Mouse (Mus musculus) liver, embryonic 11.5 days (tissue): ENCODE results near the gene Pdk2. TPM values are rescaled to one million over a fixed set of nuclear protein-coding genes. Genes with fewer than 3 reads are reported as not detected.

Experiments
- ATAC-seq: fragments of 200-750 bp; cut with Nextera tagmentation; replicated peaks from 2 replicates; pipeline ENCODE4 v1.8.0; 2017; ENCODE audit warnings: moderate number of reproducible peaks, mild to moderate bottlenecking, moderate TSS enrichment, moderate library complexity; ENCODE audit not compliant: low FRiP score
- DNase-seq: peaks from one replicate; pipeline ENCODE4 v3.0.0-alpha.2; 2017; ENCODE audit warnings: low spot score
- H3K27ac ChIP-seq: fragments of 300-500 bp; sonication (generic); 2 replicates; pipeline ENCODE4 v1.5.1; 2014; ENCODE audit warnings: mild to moderate bottlenecking, low read depth, low read length, control low read depth
- H3K27me3 ChIP-seq: fragments of 300-500 bp; sonication (generic); replicated peaks from 2 replicates; pipeline ENCODE4 v1.6.1; 2014; ENCODE audit warnings: low read length, mixed read lengths; ENCODE audit not compliant: control insufficient read depth, insufficient read depth
- H3K36me3 ChIP-seq: fragments of 300-500 bp; sonication (generic); 2 replicates; pipeline ENCODE4 v1.6.1; 2014; ENCODE audit warnings: mild to moderate bottlenecking, low read length, moderate library complexity, mixed read lengths; ENCODE audit not compliant: control insufficient read depth, insufficient read depth
- H3K4me1 ChIP-seq: fragments of 300-500 bp; sonication (generic); replicated peaks from 2 replicates; pipeline ENCODE4 v1.6.1; 2014; ENCODE audit warnings: low read length, mixed read lengths; ENCODE audit not compliant: control insufficient read depth, insufficient read depth
- H3K4me2 ChIP-seq: fragments of 300-500 bp; sonication (generic); 2 replicates; pipeline ENCODE4 v1.6.1; 2014; ENCODE audit warnings: mild to moderate bottlenecking, control low read depth, moderate library complexity
- H3K4me3 ChIP-seq: fragments of 300-500 bp; sonication (generic); 2 replicates; pipeline ENCODE4 v1.5.1; 2014; ENCODE audit warnings: low read depth, low read length, control low read depth
- H3K9ac ChIP-seq: fragments of 300-500 bp; sonication (generic); 2 replicates; pipeline ENCODE4 v1.6.1; 2014; ENCODE audit warnings: low read depth, low read length, control low read depth
- H3K9me3 ChIP-seq: fragments of 300-500 bp; sonication (generic); 2 replicates; pipeline ENCODE4 v1.6.1; 2016; ENCODE audit warnings: low read length, inconsistent platforms, mixed read lengths; ENCODE audit not compliant: control insufficient read depth
- WGBS: fragments of 180-500 bp; shearing (Covaris S2); extraction: QIAGEN DNeasy Blood & Tissue Kit; methylation state at CpG from one replicate; pipeline ENCODE4 v1.1.7; 2014; 5-methylcytosine and 5-hydroxymethylcytosine counted together
- polyA plus RNA-seq: library from polyadenylated mRNA; unstranded; fragments of >200 nt; fragmentation: Nextera tagmentation; extraction: Ambion mirVana; gene quantifications from 2 replicates; pipeline ENCODE4 v1.2.1, GENCODE M21; 2014

The Pdk2 gene
- polyA plus RNA-seq, 1 experiment from 2014 or later: 15.2 TPM

GRCm38 (mm10) chr11:95038156-95038817 is 2.9 kb downstream of the Pdk2 start:
- H3K4me3 ChIP-seq: no peak overlapping the region
- WGBS: 78% methylated on average over 14 of the region's 14 CpGs
- H3K9ac ChIP-seq: no peak overlapping the region
- DNase-seq: no peak
- H3K4me2 ChIP-seq: no peak overlapping the region
- no peak for ATAC-seq
- H3K9me3 ChIP-seq: no peaks in the 10 kb centered on the region
- peaks cover 16% of the 10 kb centered on the region for H3K4me1 ChIP-seq
- H3K36me3 ChIP-seq: no peaks in the 10 kb centered on the region
- H3K27me3 ChIP-seq: no peaks in the 10 kb centered on the region; the same call in 1 of the 2 replicates
- H3K27ac ChIP-seq: no peak overlapping the region

- H3K4me3 ChIP-seq: no peak overlapping the region
- H3K4me1 ChIP-seq: peaks cover 21% of the 10 kb centered on the region
- no peak overlapping the region for H3K4me2 ChIP-seq
- peaks cover 4% of the 10 kb centered on the region; the same call in 1 of the 2 replicates for H3K27me3 ChIP-seq
- DNase-seq: no peak
- no peaks in the 10 kb centered on the region for H3K36me3 ChIP-seq
- 73% methylated on average over 6 of the region's 6 CpGs for WGBS
- no peak overlapping the region for H3K27ac ChIP-seq
- H3K9me3 ChIP-seq: no peaks in the 10 kb centered on the region
- ATAC-seq: no peak
- no peak overlapping the region for H3K9ac ChIP-seq
These were observed 3.8 kb downstream of the Pdk2 start for GRCm38 (mm10) chr11:95037306-95037705.

GRCm38 (mm10) chr11:95036521-95036920 is 4.6 kb downstream of the Pdk2 start:
- H3K4me1 ChIP-seq: peaks cover 15% of the 10 kb centered on the region
- H3K27me3 ChIP-seq: peaks cover 4% of the 10 kb centered on the region; the same call in 1 of the 2 replicates
- no peak for DNase-seq
- ATAC-seq: no peak
- H3K9ac ChIP-seq: no peak overlapping the region
- H3K4me2 ChIP-seq: no peak overlapping the region
- WGBS: 92% methylated on average over 5 of the region's 5 CpGs
- no peaks in the 10 kb centered on the region for H3K36me3 ChIP-seq
- H3K4me3 ChIP-seq: no peak overlapping the region
- H3K27ac ChIP-seq: no peak overlapping the region
- H3K9me3 ChIP-seq: no peaks in the 10 kb centered on the region

- Histone ChIP-seq H3K27me3 (peaks cover 4% of the 10 kb centered on the region; the same call in 1 of the 2 replicates), H3K9ac (no peak overlapping the region), H3K27ac (no peak overlapping the region), H3K4me3 (no peak overlapping the region), H3K4me2 (no peak overlapping the region), H3K4me1 (peaks cover 8% of the 10 kb centered on the region), H3K36me3 (no peaks in the 10 kb centered on the region), H3K9me3 (no peaks in the 10 kb centered on the region)
- WGBS: 70% methylated on average over 10 of the region's 10 CpGs
- ATAC-seq: no peak
- no peak for DNase-seq
These were observed 6.3 kb downstream of the Pdk2 start for GRCm38 (mm10) chr11:95034902-95035301.

- 39% methylated on average over 14 of the region's 14 CpGs for WGBS
- H3K9ac ChIP-seq: no peak overlapping the region
- H3K27me3 ChIP-seq: peaks cover 4% of the 10 kb centered on the region; the same call in 1 of the 2 replicates
- no peak for DNase-seq
- H3K9me3 ChIP-seq: no peaks in the 10 kb centered on the region
- H3K27ac ChIP-seq: no peak overlapping the region
- no peak for ATAC-seq
- H3K4me2 ChIP-seq: no peak overlapping the region
- peaks cover 8% of the 10 kb centered on the region for H3K4me1 ChIP-seq
- H3K4me3 ChIP-seq: no peak overlapping the region
- no peaks in the 10 kb centered on the region for H3K36me3 ChIP-seq
These were observed 7.5 kb downstream of the Pdk2 start for GRCm38 (mm10) chr11:95033617-95034016.

- Histone ChIP-seq H3K27ac (no peak overlapping the region), H3K9ac (no peak overlapping the region), H3K9me3 (no peaks in the 10 kb centered on the region), H3K27me3 (peaks cover 4% of the 10 kb centered on the region; the same call in 1 of the 2 replicates), H3K4me1 (peaks cover 8% of the 10 kb centered on the region), H3K4me3 (no peak overlapping the region), H3K4me2 (no peak overlapping the region), H3K36me3 (no peaks in the 10 kb centered on the region)
- DNase-seq: no peak
- 0 out of 2 replicates have a peak, but pooled peaks have one; percentile 34 for ATAC-seq
- WGBS: 37% methylated on average over 6 of the region's 6 CpGs
These were observed 8.2 kb downstream of the Pdk2 start for GRCm38 (mm10) chr11:95032945-95033344.

GRCm38 (mm10) chr11:95027850-95028470 is 13.2 kb downstream of the Pdk2 start:
- H3K4me2 ChIP-seq: no peak overlapping the region
- no peak overlapping the region for H3K4me3 ChIP-seq
- no peak overlapping the region for H3K27ac ChIP-seq
- no peaks in the 10 kb centered on the region for H3K9me3 ChIP-seq
- peaks cover 8% of the 10 kb centered on the region for H3K4me1 ChIP-seq
- H3K9ac ChIP-seq: no peak overlapping the region; the same call in 1 of the 2 replicates
- ATAC-seq (no peak), DNase-seq (no peak)
- 40% methylated on average over 13 of the region's 13 CpGs for WGBS
- peaks cover 17% of the 10 kb centered on the region for H3K36me3 ChIP-seq
- 0 out of 2 replicates have a peak, but pooled peaks cover 4% of the 10 kb centered on the region for H3K27me3 ChIP-seq

- Histone ChIP-seq H3K36me3 (peaks cover 26% of the 10 kb centered on the region), H3K27me3 (no peaks in the 10 kb centered on the region), H3K4me1 (peaks cover 8% of the 10 kb centered on the region), H3K4me2 (no peak overlapping the region), H3K27ac (no peak overlapping the region), H3K9ac (no peak overlapping the region), H3K9me3 (no peaks in the 10 kb centered on the region), H3K4me3 (no peak overlapping the region)
- ATAC-seq: no peak
- 83% methylated on average over 6 of the region's 6 CpGs for WGBS
- no peak for DNase-seq
These were observed 14.3 kb downstream of the Pdk2 start for GRCm38 (mm10) chr11:95026849-95027248.
